Mouse (Mus musculus) retina, postnatal 1 day (tissue): ENCODE measurements around the gene Rasl10a.
A peak's percentile ranks its signal among the peaks of the same experiment; 100 is the strongest.

Source experiments
- DNase-seq: peaks from one replicate; pipeline ENCODE4 v3.0.0-alpha.2; 2012

The Rasl10a gene

GRCm38 (mm10) chr11:5057856-5058641 is at the start of gene Rasl10a:
Rasl10a (plus strand) TSS chr11:5058128.
- DNase-seq: peak; percentile 59

- DNase-seq: no peak
Measured at GRCm38 (mm10) chr11:5008867-5009266, 49.1 kb upstream of the Rasl10a start.

- DNase-seq: peak; percentile 23
Measured at GRCm38 (mm10) chr11:5009354-5010074, 48.4 kb upstream of the Rasl10a start.

GRCm38 (mm10) chr11:5010205-5010604 is 47.7 kb upstream of the Rasl10a start:
- no peak for DNase-seq

GRCm38 (mm10) chr11:5011480-5011879 is 46.4 kb upstream of the Rasl10a start:
- no peak for DNase-seq

GRCm38 (mm10) chr11:5012213-5012715 is 45.7 kb upstream of the Rasl10a start:
- no peak for DNase-seq

- DNase-seq: peak; percentile 41
Measured at GRCm38 (mm10) chr11:5015720-5016119, 42.2 kb upstream of the Rasl10a start.

GRCm38 (mm10) chr11:5016286-5016685 is 41.6 kb upstream of the Rasl10a start:
- DNase-seq: no peak

GRCm38 (mm10) chr11:5017506-5017905 is 40.4 kb upstream of the Rasl10a start:
- DNase-seq: no peak

GRCm38 (mm10) chr11:5025108-5025507 is 32.8 kb upstream of the Rasl10a start:
- no peak for DNase-seq

- no peak for DNase-seq
Measured at GRCm38 (mm10) chr11:5028228-5028627, 29.7 kb upstream of the Rasl10a start.

- DNase-seq: no peak
Measured at GRCm38 (mm10) chr11:5032706-5033105, 25.2 kb upstream of the Rasl10a start.

- no peak for DNase-seq
Measured at GRCm38 (mm10) chr11:5033136-5033535, 24.8 kb upstream of the Rasl10a start.

GRCm38 (mm10) chr11:5035421-5035820 is 22.5 kb upstream of the Rasl10a start:
- DNase-seq: no peak

GRCm38 (mm10) chr11:5037146-5037854 is 20.6 kb upstream of the Rasl10a start:
- DNase-seq: no peak

GRCm38 (mm10) chr11:5040585-5040984 is 17.3 kb upstream of the Rasl10a start:
- DNase-seq: no peak

- no peak for DNase-seq
Measured at GRCm38 (mm10) chr11:5041144-5041780, 16.7 kb upstream of the Rasl10a start.

- DNase-seq: no peak
Measured at GRCm38 (mm10) chr11:5042645-5043381, 15.1 kb upstream of the Rasl10a start.

GRCm38 (mm10) chr11:5046321-5046926 is 11.5 kb upstream of the Rasl10a start:
- no peak for DNase-seq

GRCm38 (mm10) chr11:5051629-5052028 is 6.3 kb upstream of the Rasl10a start:
- DNase-seq: no peak

GRCm38 (mm10) chr11:5052200-5052854 is 5.6 kb upstream of the Rasl10a start:
- DNase-seq: no peak
